Mouse (Mus musculus) cerebellum, adult (tissue): ENCODE measurements at regions not wholly inside any gene's neighbourhood (a gene's known extent, or its start where the extent isn't known, plus 50 kb on each side); places are given as distances from the start of the nearest gene placed in this dataset.

Experiments
- ATAC-seq: cut with Nextera tagmentation; 2 replicates; pipeline ENCODE4 v1.9.2; 2017; ENCODE audit warnings: mild to moderate bottlenecking, moderate library complexity, mixed read lengths; ENCODE audit not compliant: insufficient number of reproducible peaks, low FRiP score, low TSS enrichment

GRCm38 (mm10) chr1:128983411-128983810 is 289.7 kb upstream of the Thsd7b start:
- no peak for ATAC-seq

GRCm38 (mm10) chr1:128975586-128975985 is 297.5 kb upstream of the Thsd7b start:
- ATAC-seq: no peak

DNA sequence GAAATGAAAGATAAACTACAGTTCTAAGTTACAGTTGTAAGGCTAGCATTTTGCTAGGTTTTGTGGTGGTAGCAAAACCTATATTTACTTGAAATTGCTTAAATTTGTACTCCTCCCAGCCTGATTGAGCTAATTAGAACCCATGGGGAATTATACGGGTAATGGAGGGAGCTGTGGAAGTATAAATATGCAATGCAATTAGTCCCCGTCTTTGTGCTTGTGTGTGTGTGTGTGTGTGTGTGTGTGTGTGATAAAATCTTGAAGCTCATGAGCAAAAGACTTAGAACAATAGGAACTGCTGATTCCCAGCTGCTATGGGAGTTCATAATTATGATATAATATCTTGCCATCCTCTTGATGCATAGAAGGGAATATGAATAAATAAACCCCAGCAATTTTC is 321.7 kb upstream of the Thsd7b start:
- no peak for ATAC-seq

DNA sequence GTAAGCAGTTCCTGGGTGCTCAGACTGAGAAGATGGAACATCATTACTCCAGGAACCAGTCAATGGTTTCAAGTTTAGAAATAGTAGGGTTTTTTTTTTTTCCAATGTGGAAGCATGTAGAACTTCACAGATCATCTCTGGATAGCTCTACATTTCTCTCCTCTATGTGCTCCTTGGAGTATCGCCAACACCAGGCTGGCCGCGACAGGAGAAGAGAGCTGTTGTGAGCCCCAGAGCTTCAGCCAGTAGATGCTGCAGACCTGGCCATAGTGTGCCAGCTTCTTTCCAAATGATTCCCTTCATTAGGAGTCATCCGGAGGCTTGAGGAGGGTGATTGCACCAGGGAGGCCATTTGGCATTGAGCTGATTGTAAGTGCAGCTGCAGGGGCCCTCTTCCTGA is 322.6 kb upstream of the Thsd7b start:
- ATAC-seq: no peak

DNA sequence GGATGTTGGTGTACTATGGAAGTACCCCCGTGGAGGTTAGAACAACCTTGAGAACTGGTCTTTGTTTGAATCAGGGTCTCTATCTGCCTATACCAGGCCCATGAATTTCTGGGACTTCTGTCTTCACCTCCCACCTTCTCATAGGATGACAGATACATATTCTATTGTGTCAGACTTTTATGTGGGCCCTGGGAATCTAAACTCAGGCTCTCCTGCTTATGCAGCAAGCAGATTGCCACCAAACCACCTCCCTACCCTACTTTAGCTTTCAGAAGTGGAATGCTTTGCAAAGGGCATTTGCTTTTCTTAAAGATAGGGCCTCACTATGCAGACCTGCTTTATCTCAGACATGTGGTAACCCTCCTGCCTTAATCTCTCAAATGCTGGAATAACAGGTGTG is 322.7 kb upstream of the Cxcr4 start:
- no peak for ATAC-seq

- ATAC-seq: no peak
These were observed 320.4 kb upstream of the Cxcr4 start for GRCm38 (mm10) chr1:128912532-128912931.

DNA sequence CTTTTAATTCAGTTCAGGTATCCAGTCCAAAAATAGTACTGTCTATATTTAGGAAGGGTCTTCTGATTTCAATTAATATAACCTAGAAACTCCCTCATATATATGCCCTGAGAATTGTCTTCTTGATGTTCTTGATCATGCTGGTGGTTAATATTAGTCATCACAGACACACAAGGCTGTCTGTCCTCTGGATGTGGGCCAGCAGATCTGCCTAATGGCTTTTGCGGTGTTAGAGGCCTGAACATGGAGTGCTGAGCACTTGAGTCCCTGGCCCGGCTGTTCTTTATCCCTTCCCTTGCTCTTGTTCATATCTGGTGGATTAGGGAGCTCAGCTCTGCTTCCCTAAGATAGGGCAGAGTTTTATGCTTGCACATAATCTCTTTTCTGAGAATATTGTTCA is 315.5 kb upstream of the Cxcr4 start:
- no peak for ATAC-seq

GRCm38 (mm10) chr1:128898025-128898424 is 305.9 kb upstream of the Cxcr4 start:
- ATAC-seq: no peak

DNA sequence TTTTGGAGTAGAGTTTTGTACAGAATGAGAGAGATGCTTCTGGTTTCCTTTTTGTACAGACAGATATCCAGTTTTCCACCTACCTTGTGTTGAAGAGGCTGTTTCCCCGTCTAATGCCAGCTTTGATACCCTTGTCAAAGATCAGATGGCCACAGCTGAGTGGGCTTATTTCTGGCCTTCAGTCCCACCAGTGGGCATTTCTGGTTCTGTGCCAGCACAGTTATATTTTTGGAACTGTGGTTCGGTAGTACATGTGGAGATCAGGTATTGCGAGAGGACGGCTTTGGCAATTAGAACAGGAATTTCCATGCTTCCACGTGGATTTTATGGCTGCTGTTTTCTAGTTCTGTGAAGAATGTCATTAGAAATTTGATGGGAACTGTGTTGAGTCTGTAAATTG is 302.5 kb upstream of the Cxcr4 start:
- ATAC-seq: no peak

- no peak for ATAC-seq
These were observed 286.2 kb upstream of the Cxcr4 start for GRCm38 (mm10) chr1:128878291-128878690.

DNA sequence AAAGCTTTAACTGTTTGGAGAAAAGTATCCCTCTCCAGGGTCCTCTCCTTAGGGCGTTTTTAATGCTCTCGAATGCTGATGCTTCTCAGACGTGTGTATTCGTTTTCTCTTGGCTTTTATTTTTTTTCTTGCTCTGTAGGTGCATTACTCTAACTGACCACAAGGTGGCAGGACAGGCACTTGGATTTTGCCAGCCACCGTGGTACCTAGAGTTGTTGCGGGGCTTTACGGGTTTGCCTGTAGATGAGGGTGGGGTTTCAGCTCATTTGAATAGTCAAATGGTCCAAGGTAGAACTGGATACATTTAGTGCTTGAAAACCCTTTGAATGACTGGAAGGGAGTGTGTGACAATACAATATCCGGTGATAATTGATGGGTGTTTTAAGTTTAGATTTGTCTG is 283.2 kb upstream of the Cxcr4 start:
- ATAC-seq: no peak

- no peak for ATAC-seq
These were observed 282.1 kb upstream of the Cxcr4 start for GRCm38 (mm10) chr1:128874190-128874589.

- ATAC-seq: no peak
These were observed 276.7 kb upstream of the Cxcr4 start for GRCm38 (mm10) chr1:128868761-128869160.

DNA sequence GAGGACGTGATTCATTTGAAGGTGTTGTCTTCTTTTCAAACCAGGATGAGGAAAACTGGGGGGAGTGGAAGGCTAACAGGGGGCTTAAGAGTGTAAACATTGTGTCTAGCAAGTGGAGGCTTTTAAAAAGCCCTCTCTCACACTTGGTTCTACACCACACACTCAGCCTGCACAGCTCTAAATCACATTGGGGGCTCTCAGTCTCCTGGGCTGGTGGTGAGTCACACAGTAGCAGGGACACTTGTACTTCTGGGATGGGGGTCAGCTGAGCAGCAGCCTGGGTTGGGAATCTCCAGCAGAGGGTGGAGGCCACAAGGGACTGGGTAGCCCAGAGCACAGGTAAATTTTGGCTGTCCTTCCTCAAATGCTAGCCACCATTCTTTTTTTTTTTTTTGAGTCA is 268.4 kb upstream of the Cxcr4 start:
- ATAC-seq: no peak

- no peak for ATAC-seq
These were observed 268.0 kb upstream of the Cxcr4 start for GRCm38 (mm10) chr1:128860094-128860493.

GRCm38 (mm10) chr1:128858661-128859060 is 266.6 kb upstream of the Cxcr4 start:
- no peak for ATAC-seq

GRCm38 (mm10) chr1:128856933-128857332 is 264.8 kb upstream of the Cxcr4 start:
- no peak for ATAC-seq

GRCm38 (mm10) chr1:128854649-128855048 is 262.6 kb upstream of the Cxcr4 start:
- ATAC-seq: no peak

DNA sequence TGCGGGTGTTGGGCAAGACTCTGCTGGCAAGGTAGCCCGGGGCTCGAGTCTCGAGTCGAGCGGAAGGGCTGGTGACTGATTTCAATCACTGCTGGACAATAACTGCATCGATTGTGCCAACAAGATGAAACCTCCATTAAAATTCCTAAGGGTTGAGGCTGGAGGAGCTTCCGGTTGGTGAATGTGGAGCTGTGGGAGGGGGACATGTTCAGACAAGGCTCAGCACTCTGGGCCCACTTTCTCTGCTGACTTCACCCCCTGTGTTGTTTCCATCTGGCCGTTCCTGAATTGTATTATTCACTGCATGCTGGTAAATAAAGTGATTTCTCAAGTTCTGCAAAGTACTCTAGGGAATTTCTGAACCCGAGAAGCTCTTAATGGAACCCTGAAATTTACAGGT is 261.2 kb upstream of the Cxcr4 start:
- ATAC-seq: no peak

GRCm38 (mm10) chr1:128837361-128837760 is 245.3 kb upstream of the Cxcr4 start:
- no peak for ATAC-seq

- ATAC-seq: no peak
These were observed 243.4 kb upstream of the Cxcr4 start for GRCm38 (mm10) chr1:128835510-128835909.

GRCm38 (mm10) chr1:128833096-128833715 is 241.1 kb upstream of the Cxcr4 start:
- ATAC-seq: no peak
